ENCODE assay signal across 12 mouse cellular contexts in genomic region chr5:3463758-3464157, GRCm38 (mm10).
"Had no signal": no experiment of that assay in that cellular context is flagged by ENCODE, and none has a peak within 500 bp of the region (broad histone marks: within the 10 kb centered on the region; RNA-seq: fewer than 3 reads in every experiment).

No protein-coding gene starts in this region.

- DNase-seq: kidney, adult 18-20 months; kidney, postnatal 14 days; lung, postnatal 14 days; thymus, postnatal 4 days had no signal

- ATAC-seq: midbrain, embryonic 15.5 days had no signal

- H3K27me3 ChIP-seq: kidney, embryonic 15.5 days; lung, embryonic 15.5 days; midbrain, embryonic 15.5 days; neural tube, embryonic 12.5 days had no signal

- H3K9me3 ChIP-seq: kidney, embryonic 15.5 days; limb, embryonic 10.5 days; lung, embryonic 15.5 days; midbrain, embryonic 15.5 days; neural tube, embryonic 12.5 days had no signal

- H3K9ac ChIP-seq: kidney, embryonic 15.5 days; lung, embryonic 15.5 days; midbrain, embryonic 15.5 days; neural tube, embryonic 12.5 days had no signal

- H3K36me3 ChIP-seq: kidney, embryonic 15.5 days; lung, embryonic 15.5 days; midbrain, embryonic 15.5 days; neural tube, embryonic 12.5 days had no signal

- H3K27ac ChIP-seq: kidney, embryonic 15.5 days; lung, embryonic 15.5 days; macrophage; midbrain, embryonic 15.5 days; neural tube, embryonic 12.5 days; stomach, postnatal 0 days had no signal

- H3K4me1 ChIP-seq: midbrain, embryonic 15.5 days; neural tube, embryonic 12.5 days had no signal

- H3K4me3 ChIP-seq: kidney, embryonic 15.5 days; limb, embryonic 10.5 days; lung, embryonic 15.5 days; midbrain, embryonic 15.5 days; neural tube, embryonic 12.5 days had no signal

- H3K4me2 ChIP-seq: kidney, embryonic 15.5 days; lung, embryonic 15.5 days; midbrain, embryonic 11.5 days; midbrain, embryonic 15.5 days; neural tube, embryonic 12.5 days had no signal
